Mouse (Mus musculus) testis, adult 2 months (tissue): ENCODE data around the gene Ldah.

Experiments used
- CTCF ChIP-seq: fragments of 200-500 bp; IDR thresholded peaks from 2 replicates; pipeline ENCODE4 v1.5.1; 2012; ENCODE audit warnings: low read depth, mild to moderate bottlenecking, inconsistent platforms, low read length, moderate library complexity; ENCODE audit not compliant: control insufficient read depth, insufficient read depth, insufficient replicate concordance
- POLR2A ChIP-seq: fragments of 200-500 bp; IDR thresholded peaks from 2 replicates; pipeline ENCODE4 v1.6.1; 2012; ENCODE audit warnings: low read depth, mild to moderate bottlenecking, inconsistent platforms, low read length, moderate library complexity; ENCODE audit not compliant: control insufficient read depth

DNA sequence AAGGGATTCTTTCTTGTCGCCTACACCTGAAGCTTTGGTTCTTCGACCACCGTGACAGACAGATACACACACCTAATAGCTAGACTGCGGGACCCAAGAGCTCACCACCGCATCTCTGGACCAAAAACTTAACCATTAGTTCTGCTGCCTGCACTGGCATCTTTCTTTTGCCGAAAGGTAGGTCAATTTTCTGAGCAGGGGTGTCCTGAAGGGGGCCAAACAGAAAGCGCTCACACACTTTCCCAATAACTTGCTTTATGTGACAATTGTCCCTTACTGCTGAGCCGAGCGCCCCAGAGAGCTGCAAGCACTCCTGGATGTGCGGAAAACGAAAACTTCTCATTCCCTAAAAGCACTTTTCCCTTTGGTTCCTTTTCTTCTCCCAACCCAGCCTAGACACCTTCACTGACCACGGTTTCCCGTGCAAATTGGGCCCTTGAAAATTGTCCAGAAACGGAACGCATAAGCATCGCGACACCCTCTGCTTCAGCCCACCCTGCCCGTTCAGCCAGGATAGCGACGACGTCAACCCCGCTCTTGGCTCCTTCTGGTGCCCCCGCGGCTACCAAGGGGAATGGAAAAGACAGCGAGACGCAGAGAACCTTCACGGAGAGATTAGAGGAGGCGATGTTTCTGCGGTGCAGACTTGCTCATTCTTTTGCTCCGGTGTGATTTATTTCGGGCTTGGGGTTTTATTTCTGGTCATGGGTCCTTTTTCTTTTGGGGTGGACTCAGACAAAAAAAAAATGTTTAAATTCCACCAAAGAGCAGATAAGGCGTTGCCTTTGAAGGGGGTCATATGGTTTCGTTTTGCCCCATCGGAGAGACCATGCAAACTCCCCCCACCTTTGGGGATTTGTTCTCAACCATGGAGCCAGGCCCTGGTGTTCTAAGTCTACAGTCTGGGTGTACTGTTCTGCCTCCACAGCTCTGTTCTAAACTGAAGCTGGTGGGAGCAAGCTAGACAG is 91.5 kb downstream of the Ldah start:
- TF ChIP-seq POLR2A = no peak
- TF ChIP-seq CTCF = no peak
